Mouse (Mus musculus): ENCODE measurements around the gene Gm28038.

Gene Gm28038

GRCm38 (mm10) chr2:30257699-30258460 is 23.0 kb upstream of the Gm28038 start:
- no peak for DNase-seq

DNA sequence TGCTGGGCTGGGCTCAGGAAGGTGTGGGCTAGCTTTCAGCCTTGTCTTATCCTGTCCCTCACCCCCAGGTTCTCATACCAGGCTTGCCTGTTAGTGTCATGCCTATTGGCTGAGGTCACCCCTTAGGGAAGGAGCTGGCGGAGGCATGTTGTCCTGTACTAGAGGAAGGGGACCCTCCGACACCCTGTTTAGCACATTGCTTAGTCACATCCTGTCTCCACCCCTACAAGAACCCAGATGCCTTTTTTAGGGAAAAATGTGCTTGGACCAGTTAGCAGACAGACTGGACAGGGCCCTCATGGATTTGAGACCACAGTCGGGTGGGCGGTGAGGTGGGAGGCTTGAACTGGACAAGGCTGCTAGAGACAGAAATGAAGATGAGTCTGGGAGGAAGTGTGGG is 22.2 kb upstream of the Gm28038 start:
- peak; percentile 56 to 88 for DNase-seq

DNA sequence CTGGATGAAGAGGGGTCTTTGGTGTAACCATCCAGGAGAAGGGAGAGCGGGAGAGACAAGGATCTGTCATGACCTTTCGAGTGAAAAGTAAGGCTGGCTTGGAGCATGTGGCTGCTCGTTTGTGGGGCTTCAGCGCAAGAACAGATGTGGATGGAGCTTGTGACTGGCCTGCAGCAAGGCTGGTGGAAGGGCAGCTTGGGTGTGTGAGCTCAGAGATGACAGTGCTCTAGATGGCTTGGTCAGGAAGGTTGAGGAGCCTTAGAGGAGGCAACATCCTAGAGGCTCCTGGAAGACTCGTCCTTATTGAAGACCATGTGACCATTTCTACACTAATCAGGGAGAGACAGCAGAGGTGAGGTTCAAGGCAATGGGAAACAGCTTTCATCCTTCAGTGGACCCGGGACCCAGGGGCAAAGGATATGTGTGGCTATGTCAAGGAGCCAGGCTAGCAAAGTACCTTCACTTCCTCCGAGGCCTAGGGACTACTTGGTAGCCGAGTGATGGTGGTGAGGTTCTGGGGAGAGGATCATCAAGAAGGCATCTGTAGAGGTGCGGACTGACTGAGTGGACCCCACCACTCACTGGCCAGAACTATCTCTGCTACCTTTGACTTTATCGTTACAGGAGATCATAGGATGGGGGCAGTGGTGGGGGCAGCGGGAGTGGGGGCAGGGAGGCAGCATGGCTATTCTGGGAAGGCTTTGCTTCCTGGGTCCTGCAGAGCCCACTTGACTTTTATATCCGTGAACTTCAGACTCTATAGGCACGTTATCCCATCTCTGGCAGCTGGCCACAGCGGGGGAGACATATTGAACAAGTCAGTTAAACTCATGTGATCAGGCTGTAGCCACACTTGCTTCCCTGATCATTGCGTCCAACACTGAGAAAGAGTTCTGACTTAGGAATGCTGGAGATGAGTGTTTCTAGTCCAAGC is 21.4 kb upstream of the Gm28038 start:
- peak; percentile 42 to 70 for DNase-seq

GRCm38 (mm10) chr2:30261064-30261736 is 19.6 kb upstream of the Gm28038 start:
- DNase-seq: no peak

- DNase-seq: no peak
Measured at GRCm38 (mm10) chr2:30261921-30262839, 18.7 kb upstream of the Gm28038 start.

GRCm38 (mm10) chr2:30262840-30263441 is 17.9 kb upstream of the Gm28038 start:
- DNase-seq: peak; percentile 85 to 88

DNA sequence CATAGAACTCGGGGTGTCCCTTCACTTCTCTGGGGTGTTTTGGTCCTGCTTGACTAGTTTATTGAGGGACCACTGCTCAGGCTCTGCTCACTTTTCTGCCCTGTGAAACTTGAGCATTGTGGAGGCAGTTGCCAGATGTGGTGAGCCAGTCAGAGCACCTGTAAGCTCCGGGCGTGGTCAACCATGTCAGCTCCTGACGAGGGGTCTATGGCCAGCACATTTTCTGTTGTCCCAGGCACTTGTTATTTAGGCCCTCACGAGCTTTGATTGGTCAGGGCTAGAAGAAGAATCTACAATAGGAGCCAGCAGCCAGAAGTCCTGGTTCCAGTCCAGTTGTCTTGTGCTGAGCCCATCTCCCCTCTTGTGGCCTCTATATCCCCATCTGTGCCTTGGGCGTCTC is 17.0 kb upstream of the Gm28038 start:
- DNase-seq: no peak

GRCm38 (mm10) chr2:30264671-30265519 is 15.9 kb upstream of the Gm28038 start:
- DNase-seq: peak; percentile 57 to 72

- DNase-seq: peak; percentile 87 to 95
Measured at GRCm38 (mm10) chr2:30265767-30266253, 15.0 kb upstream of the Gm28038 start, which contains the start of gene Phyhd1. Phyhd1 (plus strand) TSS chr2:30266203.

DNA sequence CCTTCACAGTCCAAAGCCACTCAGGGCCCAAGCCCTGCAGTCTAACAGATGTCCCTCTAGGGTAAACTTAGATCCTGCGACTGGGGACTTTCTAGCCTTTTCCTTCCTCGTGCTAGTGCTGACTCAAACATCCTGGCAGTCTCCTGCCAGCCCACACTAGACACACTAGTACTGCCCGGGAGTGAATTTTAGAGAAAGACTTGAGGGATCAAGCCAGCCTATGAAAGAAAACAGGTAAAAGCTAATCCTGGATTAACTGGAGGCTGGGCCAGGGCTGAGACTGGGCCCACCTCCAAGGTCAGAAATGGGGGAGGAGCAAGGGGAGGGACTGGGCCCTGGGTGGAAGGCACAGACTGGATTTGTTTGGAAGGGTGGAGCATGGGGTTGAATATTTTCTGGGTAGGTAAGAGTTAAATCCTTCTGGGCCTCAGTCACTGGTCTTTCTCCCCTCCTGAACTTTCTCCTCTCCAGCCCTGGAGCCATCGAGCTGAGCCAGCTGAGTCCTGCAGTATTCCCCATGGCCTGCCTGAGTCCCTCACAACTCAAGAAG is 14.4 kb upstream of the Gm28038 start:
- DNase-seq: peak; percentile 87 to 94

DNA sequence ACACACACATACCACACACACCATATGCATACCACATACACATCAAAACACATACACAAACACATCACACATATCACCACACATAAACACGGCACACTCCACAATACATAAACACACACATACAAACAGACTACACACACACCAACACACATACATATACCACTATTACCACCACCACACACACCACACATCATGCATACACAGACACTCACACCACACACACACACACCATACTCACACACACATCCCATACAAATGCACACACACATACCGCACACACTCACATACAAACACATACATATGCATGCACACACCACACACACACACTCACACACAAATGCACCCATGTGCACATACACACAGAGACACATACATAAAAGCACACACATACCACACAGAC is 13.4 kb upstream of the Gm28038 start:
- no peak for DNase-seq

- DNase-seq: no peak
Measured at GRCm38 (mm10) chr2:30268371-30268770, 12.5 kb upstream of the Gm28038 start.

DNA sequence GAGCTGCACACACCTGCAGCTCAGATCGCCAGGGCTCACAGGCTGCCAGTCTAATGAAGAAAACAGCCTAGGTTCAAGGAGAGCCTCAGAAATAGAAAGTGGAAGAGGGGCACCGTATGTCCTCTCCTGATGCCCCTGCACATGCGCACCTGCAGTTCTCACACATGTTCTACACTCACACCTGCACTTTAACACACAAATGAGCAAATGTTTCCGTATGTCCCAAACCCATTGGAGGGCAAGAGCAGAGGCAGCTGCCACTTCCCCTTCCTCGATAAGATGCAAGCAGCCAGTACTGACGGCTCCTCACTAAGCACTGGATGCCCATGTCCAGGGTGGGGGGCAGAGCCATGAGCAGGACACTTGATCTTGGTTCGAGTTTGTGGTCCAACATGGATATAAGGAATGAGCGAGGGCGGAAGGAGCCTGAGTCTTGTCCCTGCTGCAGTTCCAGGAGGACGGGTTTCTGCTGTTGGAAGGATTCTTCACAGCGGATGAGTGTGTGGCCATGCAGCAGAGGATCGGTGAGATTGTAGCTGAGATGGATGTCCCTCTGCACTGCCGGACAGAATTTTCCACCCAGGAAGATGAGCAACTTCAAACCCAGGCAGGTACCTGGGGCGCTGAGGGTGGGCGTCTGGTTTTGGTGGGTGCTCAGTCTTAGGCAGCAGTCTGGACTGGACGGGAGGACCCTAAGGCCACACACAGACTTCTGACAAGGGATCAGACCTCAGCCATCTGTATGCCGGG is 11.4 kb upstream of the Gm28038 start:
- DNase-seq: no peak

- peak; percentile 72 to 84 for DNase-seq
Measured at GRCm38 (mm10) chr2:30270134-30270533, 10.7 kb upstream of the Gm28038 start.

DNA sequence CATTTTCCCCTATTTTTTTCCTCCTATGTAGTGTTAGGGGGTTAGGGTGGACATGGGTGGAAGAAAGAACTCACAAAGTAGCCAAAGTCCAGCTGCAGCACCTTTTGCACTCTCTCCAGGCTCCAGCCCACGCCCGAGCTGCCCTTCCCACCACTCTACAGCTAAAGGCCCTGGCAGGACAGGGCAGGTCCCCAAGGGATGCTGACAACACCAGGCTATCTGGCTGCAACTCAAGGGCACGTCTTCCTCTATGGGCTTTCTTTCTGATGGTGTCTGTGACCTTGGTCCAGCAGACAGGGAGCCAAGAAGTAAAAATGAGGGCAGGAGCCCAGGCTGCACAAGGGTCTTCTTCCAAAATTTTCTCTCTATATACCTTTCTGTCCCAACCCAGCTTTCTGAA is 808 bp downstream of the Gm28038 start:
- DNase-seq: no peak

DNA sequence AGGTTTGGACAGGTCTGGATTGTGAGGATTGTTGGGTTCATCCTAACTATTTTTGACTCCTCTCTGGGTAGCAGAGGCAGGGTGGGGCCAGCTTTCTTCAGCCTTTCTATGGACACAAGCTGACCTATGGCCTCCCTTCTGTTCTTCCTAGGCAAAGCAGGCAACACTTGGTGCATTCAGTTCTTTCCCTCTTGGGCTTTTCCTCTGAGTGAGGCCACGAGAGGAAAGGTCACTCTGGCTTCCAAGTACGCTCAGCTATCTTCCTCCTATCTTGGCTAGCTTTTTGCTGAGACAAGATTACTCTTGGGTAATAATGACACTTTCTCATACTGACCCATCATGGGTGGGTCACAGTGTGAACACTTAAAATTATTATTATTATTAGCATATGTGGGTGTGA is 2.4 kb downstream of the Gm28038 start:
- DNase-seq: no peak

GRCm38 (mm10) chr2:30285004-30285403 is 4.2 kb downstream of the Gm28038 start:
- DNase-seq: no peak

DNA sequence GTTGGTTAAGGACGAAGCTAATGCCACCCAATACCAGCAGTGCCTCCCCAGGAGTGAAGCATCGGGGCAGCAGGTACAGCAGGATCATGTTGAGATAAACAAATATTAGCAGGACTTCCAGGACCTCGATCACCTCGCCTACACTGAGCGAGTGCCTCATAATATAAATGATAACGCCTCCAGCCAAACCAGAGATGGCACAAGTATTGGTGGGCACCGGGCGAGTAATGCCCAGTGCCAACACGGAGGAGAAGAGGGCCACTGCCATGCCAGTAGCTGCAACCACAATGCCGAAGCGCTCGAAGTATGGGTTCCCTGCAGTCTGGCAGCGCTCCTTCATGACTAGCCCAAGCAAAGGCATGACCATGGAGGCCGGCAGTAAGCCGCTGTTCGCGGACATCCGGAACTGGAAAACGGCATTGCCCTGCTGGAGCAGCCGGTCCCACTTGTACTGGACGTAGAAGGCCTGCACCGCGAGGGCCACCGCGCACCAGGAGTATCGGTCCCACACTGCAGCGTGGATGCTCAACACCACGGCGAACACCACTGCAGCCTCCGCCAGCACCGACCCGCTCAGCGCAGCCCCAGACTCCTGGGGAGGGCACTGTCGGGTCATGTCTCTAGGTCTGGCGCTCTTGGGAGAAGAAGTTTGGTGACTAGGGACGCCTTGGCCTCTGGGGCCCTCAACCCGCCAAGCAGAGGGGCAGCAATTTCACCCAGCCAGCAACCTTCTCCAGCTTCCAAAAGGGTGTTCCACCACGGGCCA is 4.8 kb downstream of the Gm28038 start:
- DNase-seq: peak in 1 of 2 experiments; percentile 52

Measured in kidney, postnatal 25 days (tissue).